10 mouse cellular contexts compared by ENCODE assay signal in genomic region chr4:108058166-108058565, GRCm38 (mm10). TPM values are rescaled to one million over a fixed set of nuclear protein-coding genes. Genes with fewer than 3 reads are reported as not detected.
DNase-seq lines count a peak whose midpoint lies in the region; ATAC-seq and TF ChIP-seq lines count a peak whose summit lies in the region.
"Had no signal": no experiment of that assay in that cellular context is flagged by ENCODE, and none has a peak within 500 bp of the region (broad histone marks: within the 10 kb centered on the region; RNA-seq: fewer than 3 reads in every experiment).

No protein-coding gene starts in this region.

- DNase-seq in heart, postnatal 4 days = peak; percentile 26
- DNase-seq in telencephalon, adult 2 months (ENCODE audit: low read depth, low spot score) = peak; percentile 74
- no peak for DNase-seq in layer of hippocampus, adult 18-20 months (ENCODE audit: low spot score in 2 of 2)
- DNase-seq: kidney, postnatal 14 days; liver, embryonic 13.5 days had no signal

- H3K9ac ChIP-seq in midbrain, embryonic 16.5 days (ENCODE audit: low read depth, low read length) = no peak overlapping the region
- H3K9ac ChIP-seq: embryonic facial prominence, embryonic 12.5 days; liver, embryonic 13.5 days had no signal

- H3K36me3 ChIP-seq in megakaryocyte, embryonic 14.5 days (replicated peaks; ENCODE audit: low read length) = peaks cover 80% of the 10 kb centered on the region
- peaks cover 12% of the 10 kb centered on the region for H3K36me3 ChIP-seq in midbrain, embryonic 16.5 days (ENCODE audit: control insufficient read depth, insufficient read depth, low read length)

- peaks cover 29% of the 10 kb centered on the region for H3K4me1 ChIP-seq in megakaryocyte, embryonic 14.5 days
- H3K4me1 ChIP-seq in bone marrow macrophage, adult 2 months (ENCODE audit: control insufficient read depth, insufficient read depth, low read length) = peaks cover 15% of the 10 kb centered on the region
- no peaks in the 10 kb centered on the region for H3K4me1 ChIP-seq in midbrain, embryonic 16.5 days (ENCODE audit: control insufficient read depth, insufficient read depth, low read length)
- H3K4me1 ChIP-seq: embryonic facial prominence, embryonic 12.5 days; liver, embryonic 13.5 days had no signal

- TF ChIP-seq POLR2A in bone marrow macrophage, adult 2 months (IDR thresholded peaks at IDR 0.05; ENCODE audit: borderline replicate concordance, low read depth, low read length) = no peak

- H3K27me3 ChIP-seq in megakaryocyte, embryonic 14.5 days (replicated peaks) = no peaks in the 10 kb centered on the region
- H3K27me3 ChIP-seq in midbrain, embryonic 16.5 days (ENCODE audit: control insufficient read depth, insufficient read depth, low read depth, low read length) = no peaks in the 10 kb centered on the region
- H3K27me3 ChIP-seq: embryonic facial prominence, embryonic 12.5 days; liver, embryonic 13.5 days had no signal

- 88% methylated on average over 10 of the region's 10 CpGs for WGBS in midbrain, embryonic 16.5 days

- TF ChIP-seq CTCF in bone marrow macrophage, adult 2 months (IDR thresholded peaks at IDR 0.05; ENCODE audit: low read depth, low read length) = no peak

- no peaks in the 10 kb centered on the region for H3K9me3 ChIP-seq in megakaryocyte, embryonic 14.5 days
- H3K9me3 ChIP-seq in midbrain, embryonic 16.5 days (replicated peaks; ENCODE audit: control insufficient read depth, low read length, poor library complexity, severe bottlenecking) = no peaks in the 10 kb centered on the region
- H3K9me3 ChIP-seq: embryonic facial prominence, embryonic 12.5 days; liver, embryonic 13.5 days had no signal

- H3K27ac ChIP-seq in bone marrow macrophage, adult 2 months (ENCODE audit: insufficient read depth, low read depth, low read length) = peak overlapping the region; percentile 23
- no peak overlapping the region for H3K27ac ChIP-seq in midbrain, embryonic 16.5 days (ENCODE audit: low read length)
- H3K27ac ChIP-seq: embryonic facial prominence, embryonic 12.5 days; liver, embryonic 13.5 days had no signal

- H3K4me2 ChIP-seq in midbrain, embryonic 16.5 days (ENCODE audit: low read length) = no peak overlapping the region
- H3K4me2 ChIP-seq: embryonic facial prominence, embryonic 12.5 days; liver, embryonic 13.5 days had no signal

- ATAC-seq in megakaryocyte, adult 5-6 weeks (ENCODE audit: poor library complexity, severe bottlenecking) = no peak; the same call in 1 of the 2 replicates
- ATAC-seq in midbrain, embryonic 16.5 days = no peak

- peak overlapping the region; percentile 33 for H3K4me3 ChIP-seq in megakaryocyte, embryonic 14.5 days (replicated peaks)
- peak overlapping the region; percentile 13; the same call in 1 of the 2 replicates for H3K4me3 ChIP-seq in bone marrow macrophage, adult 2 months (ENCODE audit: insufficient read depth, low read length)
- H3K4me3 ChIP-seq in midbrain, embryonic 16.5 days (ENCODE audit: low read depth, low read length) = no peak overlapping the region
- H3K4me3 ChIP-seq: embryonic facial prominence, embryonic 12.5 days; liver, embryonic 13.5 days had no signal

RNA-seq across cellular contexts. Expression of gene Podn, which starts 38.1 kb away (rescaled TPM):
- polyA plus RNA-seq in megakaryocyte, embryonic 14.5 days (2012; ENCODE audit: insufficient read depth, low replicate concordance) = not detected in 2 replicates
- not detected in 2 replicates for total RNA-seq in megakaryocyte, adult 5-6 weeks (2015)
- not detected in 2 replicates for total RNA-seq in megakaryocyte, adult 5-6 weeks (2017)
- not detected in 2 replicates for polyA plus RNA-seq in bone marrow macrophage, adult 2 months (2012; ENCODE audit: insufficient read depth, insufficient read length, missing spikeins)
- total RNA-seq in heart, postnatal 4 days (2021) = 10 to 100 TPM in 1 of 2 experiments, 1 to 10 TPM in 1; 10.0 to 10.8 TPM
- 0.22 and 0.51 TPM in 2 replicates for polyA plus RNA-seq in midbrain, embryonic 16.5 days (2015; fragmentation: Nextera tagmentation; extraction: Ambion mirVana)
- total RNA-seq in layer of hippocampus, adult 18-20 months (2021) = 1 to 10 TPM; 6.8 to 8.4 TPM

Comparison
In these comparisons a context has a peak if more than half of its experiments do, and no peak if none do; other contexts are left out.
1. DNase-seq: peak in heart, postnatal 4 days (single experiment) and telencephalon, adult 2 months (single experiment); none in layer of hippocampus, adult 18-20 months (0 of 2).
2. RNA of gene Podn, which starts 38.1 kb away (total RNA-seq): 10.0 to 10.8 TPM in heart, postnatal 4 days and 6.8 to 8.4 TPM in layer of hippocampus, adult 18-20 months; not detected in megakaryocyte, adult 5-6 weeks; every median in the first group is over 4 times any median in the second.